Mouse (Mus musculus): ENCODE data around the gene Terb1. TPM values are rescaled to one million over a fixed set of nuclear protein-coding genes. Genes with fewer than 3 reads are reported as not detected.

Gene Terb1
- total and polyA plus RNA-seq, 2 experiments from 2014 or later, result 0.43 to 0.44 TPM

GRCm38 (mm10) chr8:104413770-104414169 is 95.9 kb downstream of the Terb1 start:
- Histone ChIP-seq H3K4me1 (ENCODE audit: insufficient read depth) (no peaks in the 10 kb centered on the region), H3K27me3 (ENCODE audit: insufficient read depth, low read length) (no peaks in the 10 kb centered on the region), H3K9me3 (ENCODE audit: low read length) (no peaks in the 10 kb centered on the region), H3K27ac (ENCODE audit: low read depth, low read length) (no peak overlapping the region), H3K36me3 (ENCODE audit: insufficient read depth) (peaks cover 15% of the 10 kb centered on the region), H3K4me2 (ENCODE audit: low read depth) (no peak overlapping the region), H3K9ac (no peak overlapping the region), H3K4me3 (ENCODE audit: low read depth, low read length) (no peak overlapping the region)
- ATAC-seq (peak; percentile 1; the same call in 1 of the 2 replicates), DNase-seq (no peak)
- TF ChIP-seq CTCF (IDR thresholded peaks at IDR 0.05; ENCODE audit: low read depth), result no peak
- 83% methylated on average over 4 of the region's 4 CpGs for WGBS

- Histone ChIP-seq H3K4me2 (ENCODE audit: low read depth) (no peak overlapping the region), H3K27ac (ENCODE audit: low read depth, low read length) (no peak overlapping the region), H3K9me3 (ENCODE audit: low read length) (no peaks in the 10 kb centered on the region), H3K27me3 (ENCODE audit: insufficient read depth, low read length) (no peaks in the 10 kb centered on the region), H3K9ac (no peak overlapping the region), H3K4me3 (ENCODE audit: low read depth, low read length) (no peak overlapping the region), H3K4me1 (ENCODE audit: insufficient read depth) (no peaks in the 10 kb centered on the region), H3K36me3 (ENCODE audit: insufficient read depth) (peaks cover 10% of the 10 kb centered on the region)
- no peak for ATAC-seq
- DNase-seq, result no peak
- no peak for TF ChIP-seq CTCF (IDR thresholded peaks at IDR 0.05; ENCODE audit: low read depth)
- WGBS, result 67% methylated on average over 7 of the region's 7 CpGs
Measured at GRCm38 (mm10) chr8:104412805-104413532, 96.7 kb downstream of the Terb1 start.

- Histone ChIP-seq H3K4me3 (ENCODE audit: low read depth, low read length) (no peak overlapping the region), H3K9me3 (ENCODE audit: low read length) (no peaks in the 10 kb centered on the region), H3K9ac (no peak overlapping the region), H3K27ac (ENCODE audit: low read depth, low read length) (no peak overlapping the region), H3K4me1 (ENCODE audit: insufficient read depth) (no peaks in the 10 kb centered on the region), H3K36me3 (ENCODE audit: insufficient read depth) (no peaks in the 10 kb centered on the region; the same call in 1 of the 2 replicates), H3K4me2 (ENCODE audit: low read depth) (no peak overlapping the region), H3K27me3 (ENCODE audit: insufficient read depth, low read length) (no peaks in the 10 kb centered on the region)
- ATAC-seq (no peak), DNase-seq (no peak)
- TF ChIP-seq CTCF (IDR thresholded peaks at IDR 0.05; ENCODE audit: low read depth), result no peak
- 91% methylated on average over 3 of the region's 3 CpGs for WGBS
Measured at GRCm38 (mm10) chr8:104411972-104412371, 97.7 kb downstream of the Terb1 start.

GRCm38 (mm10) chr8:104411468-104411867 is 98.2 kb downstream of the Terb1 start:
- DNase-seq (no peak), ATAC-seq (no peak)
- no peaks in the 10 kb centered on the region for H3K9me3 ChIP-seq (ENCODE audit: low read length)
- no peaks in the 10 kb centered on the region for H3K27me3 ChIP-seq (ENCODE audit: insufficient read depth, low read length)
- 85% methylated on average over 3 of the region's 3 CpGs for WGBS
- no peak overlapping the region for H3K4me3 ChIP-seq (ENCODE audit: low read depth, low read length)
- H3K9ac ChIP-seq, result no peak overlapping the region
- H3K36me3 ChIP-seq (ENCODE audit: insufficient read depth), result no peaks in the 10 kb centered on the region
- no peak overlapping the region for H3K4me2 ChIP-seq (ENCODE audit: low read depth)
- no peaks in the 10 kb centered on the region for H3K4me1 ChIP-seq (ENCODE audit: insufficient read depth)
- TF ChIP-seq CTCF (IDR thresholded peaks at IDR 0.05; ENCODE audit: low read depth), result no peak
- no peak overlapping the region for H3K27ac ChIP-seq (ENCODE audit: low read depth, low read length)

GRCm38 (mm10) chr8:104410628-104411273 is 99.0 kb downstream of the Terb1 start:
- no peaks in the 10 kb centered on the region for H3K9me3 ChIP-seq (ENCODE audit: low read length)
- H3K9ac ChIP-seq, result no peak overlapping the region
- H3K27ac ChIP-seq (ENCODE audit: low read depth, low read length), result no peak overlapping the region
- DNase-seq (no peak), ATAC-seq (peak; percentile 14; the same call in 1 of the 2 replicates)
- no peak overlapping the region for H3K4me2 ChIP-seq (ENCODE audit: low read depth)
- no peaks in the 10 kb centered on the region for H3K4me1 ChIP-seq (ENCODE audit: insufficient read depth)
- H3K4me3 ChIP-seq (ENCODE audit: low read depth, low read length), result no peak overlapping the region
- no peak for TF ChIP-seq CTCF (IDR thresholded peaks at IDR 0.05; ENCODE audit: low read depth)
- 32% methylated on average over 7 of the region's 7 CpGs for WGBS
- no peaks in the 10 kb centered on the region for H3K36me3 ChIP-seq (ENCODE audit: insufficient read depth)
- no peaks in the 10 kb centered on the region for H3K27me3 ChIP-seq (ENCODE audit: insufficient read depth, low read length)

GRCm38 (mm10) chr8:104408328-104409110 is 101.2 kb downstream of the Terb1 start:
- H3K4me3 ChIP-seq (ENCODE audit: low read depth, low read length), result no peak overlapping the region
- H3K4me2 ChIP-seq (ENCODE audit: low read depth), result no peak overlapping the region
- TF ChIP-seq CTCF (IDR thresholded peaks at IDR 0.05; ENCODE audit: low read depth), result no peak
- WGBS, result 88% methylated on average over 7 of the region's 7 CpGs
- H3K36me3 ChIP-seq (ENCODE audit: insufficient read depth), result no peaks in the 10 kb centered on the region
- H3K4me1 ChIP-seq (ENCODE audit: insufficient read depth), result no peaks in the 10 kb centered on the region
- no peaks in the 10 kb centered on the region for H3K9me3 ChIP-seq (ENCODE audit: low read length)
- no peak overlapping the region for H3K9ac ChIP-seq
- no peak overlapping the region for H3K27ac ChIP-seq (ENCODE audit: low read depth, low read length)
- no peaks in the 10 kb centered on the region for H3K27me3 ChIP-seq (ENCODE audit: insufficient read depth, low read length)
- no peak for DNase-seq
- no peak for ATAC-seq

All from forebrain, postnatal 0 days (tissue).